Mouse (Mus musculus) forebrain, embryonic 15.5 days (tissue): ENCODE measurements at regions not wholly inside any gene's neighbourhood (a gene's known extent, or its start where the extent isn't known, plus 50 kb on each side); places are given as distances from the start of the nearest gene placed in this dataset.

ENCODE experiments used
- ATAC-seq: fragments of 200-750 bp; cut with Nextera tagmentation; replicated peaks from 2 replicates; pipeline ENCODE4 v1.8.0; 2017; ENCODE audit warnings: mild to moderate bottlenecking, moderate TSS enrichment, moderate library complexity
- H3K27ac ChIP-seq: fragments of 300-500 bp; sonication (generic); replicated peaks from 2 replicates; pipeline ENCODE4 v1.5.1; 2015; ENCODE audit warnings: mild to moderate bottlenecking, inconsistent platforms
- H3K27me3 ChIP-seq: fragments of 300-500 bp; sonication (generic); 2 replicates; pipeline ENCODE4 v1.6.1; 2015; ENCODE audit warnings: inconsistent platforms
- H3K36me3 ChIP-seq: fragments of 300-500 bp; sonication (generic); 2 replicates; pipeline ENCODE4 v1.6.1; 2015; ENCODE audit warnings: mild to moderate bottlenecking, inconsistent platforms
- H3K4me1 ChIP-seq: fragments of 300-500 bp; sonication (generic); 2 replicates; pipeline ENCODE4 v1.6.1; 2015; ENCODE audit warnings: inconsistent platforms
- H3K4me2 ChIP-seq: fragments of 300-500 bp; sonication (generic); replicated peaks from 2 replicates; pipeline ENCODE4 v1.6.1; 2015; ENCODE audit warnings: mild to moderate bottlenecking, inconsistent platforms
- H3K4me3 ChIP-seq: fragments of 300-500 bp; sonication (generic); 2 replicates; pipeline ENCODE4 v1.5.1; 2015; ENCODE audit warnings: mild to moderate bottlenecking, inconsistent platforms
- H3K9ac ChIP-seq: fragments of 300-500 bp; sonication (generic); replicated peaks from 2 replicates; pipeline ENCODE4 v1.6.1; 2015; ENCODE audit warnings: mild to moderate bottlenecking, inconsistent platforms
- H3K9me3 ChIP-seq: fragments of 300-500 bp; sonication (generic); 2 replicates; pipeline ENCODE4 v1.6.1; 2016; ENCODE audit warnings: inconsistent platforms
- WGBS: fragments of 180-500 bp; shearing (Covaris S2); methylation state at CpG from one replicate; pipeline ENCODE4 v1.1.7; 2015; ENCODE audit warnings: mixed read lengths; 5-methylcytosine and 5-hydroxymethylcytosine counted together

DNA sequence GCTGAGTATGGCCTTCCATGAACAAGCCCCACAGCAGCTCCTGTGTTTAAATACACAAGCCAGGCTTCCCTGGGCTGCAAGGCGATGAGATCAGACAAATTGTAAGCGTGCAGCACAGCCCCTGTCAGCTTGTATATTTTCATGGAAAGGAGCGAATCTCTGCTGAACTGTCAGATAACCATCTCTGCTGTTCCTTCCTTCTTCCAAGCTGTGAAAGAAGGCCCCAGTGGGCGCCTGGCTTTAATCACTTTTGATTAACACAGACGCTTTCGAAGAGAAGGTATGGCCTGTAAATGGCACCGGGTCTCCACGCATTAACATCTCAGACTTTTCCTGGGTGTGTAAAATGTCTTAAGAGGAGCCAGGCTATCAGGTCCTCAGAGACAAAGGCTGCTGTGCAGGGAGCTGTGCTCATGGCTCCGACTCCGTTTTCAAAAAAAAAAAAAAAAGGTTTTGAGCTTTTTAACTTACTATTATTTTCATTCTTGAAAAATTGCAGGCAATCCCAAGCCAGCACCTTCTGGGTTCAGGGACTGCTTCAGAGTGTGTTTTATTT, 131.9 kb upstream of the Tmem72 start:
- Histone ChIP-seq H3K4me3 (no peak overlapping the region), H3K36me3 (no peaks in the 10 kb centered on the region), H3K27ac (no peak overlapping the region), H3K9me3 (no peaks in the 10 kb centered on the region), H3K9ac (no peak overlapping the region), H3K27me3 (no peaks in the 10 kb centered on the region), H3K4me2 (no peak overlapping the region), H3K4me1 (no peaks in the 10 kb centered on the region)
- WGBS = 83% methylated on average over 10 of the region's 10 CpGs
- no peak for ATAC-seq

- H3K9me3 ChIP-seq = no peaks in the 10 kb centered on the region
- no peak overlapping the region for H3K4me3 ChIP-seq
- H3K4me2 ChIP-seq = no peak overlapping the region
- no peak for ATAC-seq
- 60% methylated on average over 6 of the region's 6 CpGs for WGBS
- H3K27ac ChIP-seq = no peak overlapping the region
- H3K36me3 ChIP-seq = no peaks in the 10 kb centered on the region
- H3K9ac ChIP-seq = no peak overlapping the region
- H3K27me3 ChIP-seq = no peaks in the 10 kb centered on the region
- H3K4me1 ChIP-seq = no peaks in the 10 kb centered on the region
Observed at GRCm38 (mm10) chr6:116854029-116854428, 137.3 kb upstream of the Tmem72 start.

GRCm38 (mm10) chr6:116856093-116856492, 139.4 kb upstream of the Tmem72 start:
- 86% methylated on average over 2 of the region's 2 CpGs for WGBS
- no peak overlapping the region for H3K4me3 ChIP-seq
- no peak overlapping the region for H3K27ac ChIP-seq
- no peak overlapping the region for H3K4me2 ChIP-seq
- no peaks in the 10 kb centered on the region for H3K36me3 ChIP-seq
- no peak for ATAC-seq
- no peaks in the 10 kb centered on the region for H3K9me3 ChIP-seq
- no peak overlapping the region for H3K9ac ChIP-seq
- H3K4me1 ChIP-seq = no peaks in the 10 kb centered on the region
- H3K27me3 ChIP-seq = no peaks in the 10 kb centered on the region

GRCm38 (mm10) chr6:116856917-116857491, 140.3 kb upstream of the Tmem72 start:
- Histone ChIP-seq H3K9ac (no peak overlapping the region), H3K27me3 (no peaks in the 10 kb centered on the region), H3K27ac (no peak overlapping the region), H3K4me3 (no peak overlapping the region), H3K4me1 (no peaks in the 10 kb centered on the region), H3K4me2 (no peak overlapping the region), H3K9me3 (no peaks in the 10 kb centered on the region), H3K36me3 (no peaks in the 10 kb centered on the region)
- no peak for ATAC-seq
- 92% methylated on average over 1 of the region's 1 CpGs for WGBS

DNA sequence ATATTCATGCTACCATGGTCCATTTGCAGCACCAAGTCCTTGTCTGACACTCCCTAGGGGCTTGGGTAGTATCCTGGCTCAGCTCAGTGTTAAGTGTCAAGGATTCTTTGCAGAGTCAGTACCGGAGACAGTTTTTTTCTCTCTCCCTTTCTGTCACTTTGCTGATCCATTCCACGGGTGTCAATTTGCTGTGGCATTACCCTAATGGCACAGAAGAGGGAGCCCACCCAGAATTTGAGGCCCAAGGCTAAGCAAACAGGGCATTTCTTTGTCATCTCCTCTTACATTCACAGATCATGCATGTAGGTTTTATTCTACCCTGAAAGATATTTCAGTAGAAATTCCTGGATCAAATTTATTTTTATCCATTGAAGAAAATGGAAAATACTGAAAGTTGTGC, 146.4 kb upstream of the Tmem72 start:
- no peaks in the 10 kb centered on the region for H3K27me3 ChIP-seq
- no peak overlapping the region for H3K4me3 ChIP-seq
- 47% methylated on average over 2 of the region's 2 CpGs for WGBS
- H3K4me1 ChIP-seq = no peaks in the 10 kb centered on the region
- H3K4me2 ChIP-seq = no peak overlapping the region
- no peaks in the 10 kb centered on the region for H3K36me3 ChIP-seq
- no peaks in the 10 kb centered on the region for H3K9me3 ChIP-seq
- H3K9ac ChIP-seq = no peak overlapping the region
- ATAC-seq = no peak
- no peak overlapping the region for H3K27ac ChIP-seq

- Histone ChIP-seq H3K4me1 (no peaks in the 10 kb centered on the region), H3K4me2 (no peak overlapping the region), H3K4me3 (no peak overlapping the region), H3K27ac (no peak overlapping the region), H3K9ac (no peak overlapping the region), H3K27me3 (no peaks in the 10 kb centered on the region), H3K36me3 (no peaks in the 10 kb centered on the region), H3K9me3 (no peaks in the 10 kb centered on the region)
- WGBS = 86% methylated on average over 2 of the region's 2 CpGs
- no peak for ATAC-seq
Observed at GRCm38 (mm10) chr6:116863626-116864025, 146.9 kb upstream of the Tmem72 start.

- Histone ChIP-seq H3K36me3 (no peaks in the 10 kb centered on the region), H3K27me3 (no peaks in the 10 kb centered on the region), H3K9ac (no peak overlapping the region), H3K9me3 (no peaks in the 10 kb centered on the region), H3K4me1 (peaks cover 17% of the 10 kb centered on the region), H3K4me3 (no peak overlapping the region), H3K27ac (no peak overlapping the region), H3K4me2 (no peak overlapping the region)
- ATAC-seq = no peak
- WGBS = 68% methylated on average over 8 of the region's 8 CpGs
Observed at GRCm38 (mm10) chr6:116893299-116893698, 176.6 kb upstream of the Tmem72 start.

DNA sequence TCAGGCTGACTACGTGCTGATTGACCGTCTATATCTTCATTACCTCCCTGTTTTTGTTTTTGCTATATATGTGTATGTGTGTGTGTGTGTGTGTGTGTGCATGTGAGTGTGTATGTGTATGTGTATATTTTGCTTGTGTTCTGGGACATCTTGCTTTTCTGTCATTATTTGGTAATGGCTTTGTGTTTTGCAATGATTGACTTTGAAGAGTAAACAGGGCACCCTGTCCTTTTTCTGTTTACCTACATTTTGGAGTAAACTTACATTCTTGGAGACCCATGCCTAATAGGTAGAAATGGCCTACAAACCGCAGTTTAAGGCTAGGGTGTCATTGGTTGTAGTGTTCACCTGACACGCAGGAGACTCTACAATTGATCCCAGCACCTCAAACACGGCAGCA, 177.5 kb upstream of the Tmem72 start:
- ATAC-seq = no peak
- H3K4me3 ChIP-seq = no peak overlapping the region
- H3K27ac ChIP-seq = no peak overlapping the region
- no peaks in the 10 kb centered on the region for H3K27me3 ChIP-seq
- H3K36me3 ChIP-seq = no peaks in the 10 kb centered on the region
- H3K4me2 ChIP-seq = no peak overlapping the region
- WGBS = 86% methylated on average over 5 of the region's 5 CpGs
- no peaks in the 10 kb centered on the region for H3K9me3 ChIP-seq
- peaks cover 17% of the 10 kb centered on the region for H3K4me1 ChIP-seq
- no peak overlapping the region for H3K9ac ChIP-seq

- Histone ChIP-seq H3K36me3 (no peaks in the 10 kb centered on the region), H3K4me2 (no peak overlapping the region), H3K27me3 (no peaks in the 10 kb centered on the region), H3K4me1 (peaks cover 17% of the 10 kb centered on the region), H3K27ac (peak overlapping the region; percentile 45), H3K9me3 (no peaks in the 10 kb centered on the region), H3K4me3 (no peak overlapping the region), H3K9ac (no peak overlapping the region)
- 24% methylated on average over 5 of the region's 5 CpGs for WGBS
- peak; percentile 91 for ATAC-seq
Observed at GRCm38 (mm10) chr6:116895114-116895513, 178.4 kb upstream of the Tmem72 start.

DNA sequence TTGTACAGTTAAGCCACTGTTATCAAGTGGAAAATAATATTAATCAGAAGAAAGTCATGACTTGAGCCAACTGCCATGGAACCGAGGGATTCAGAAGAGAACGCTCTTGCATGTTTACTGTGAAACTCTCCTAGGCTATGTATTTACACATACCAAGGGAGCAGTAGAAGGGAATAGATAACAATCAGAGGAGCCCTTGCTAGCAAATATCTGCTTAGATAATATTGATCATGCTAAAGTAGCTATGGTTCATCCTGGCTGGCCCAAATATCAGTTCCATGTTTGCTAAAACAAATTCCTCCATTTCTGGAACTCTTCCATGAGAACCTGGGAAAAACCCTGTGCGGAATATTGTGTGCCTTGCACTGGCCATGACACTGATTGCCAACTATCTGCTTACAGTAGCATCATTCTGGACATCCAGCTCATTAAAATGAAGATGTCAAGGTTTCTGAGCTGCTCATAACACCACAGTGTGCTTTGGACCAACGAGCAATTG, 179.5 kb upstream of the Tmem72 start:
- Histone ChIP-seq H3K27ac (no peak overlapping the region), H3K4me3 (no peak overlapping the region), H3K4me1 (peaks cover 17% of the 10 kb centered on the region), H3K9ac (no peak overlapping the region), H3K36me3 (no peaks in the 10 kb centered on the region), H3K27me3 (no peaks in the 10 kb centered on the region), H3K4me2 (no peak overlapping the region), H3K9me3 (no peaks in the 10 kb centered on the region)
- ATAC-seq = no peak
- 79% methylated on average over 4 of the region's 4 CpGs for WGBS

- Histone ChIP-seq H3K36me3 (no peaks in the 10 kb centered on the region), H3K9ac (no peak overlapping the region), H3K27me3 (no peaks in the 10 kb centered on the region), H3K27ac (no peak overlapping the region), H3K4me2 (no peak overlapping the region), H3K4me1 (no peaks in the 10 kb centered on the region), H3K4me3 (no peak overlapping the region), H3K9me3 (no peaks in the 10 kb centered on the region)
- no peak for ATAC-seq
- WGBS = 32% methylated on average over 1 of the region's 1 CpGs
Observed at GRCm38 (mm10) chr6:116901816-116902215, 185.1 kb upstream of the Tmem72 start.

DNA sequence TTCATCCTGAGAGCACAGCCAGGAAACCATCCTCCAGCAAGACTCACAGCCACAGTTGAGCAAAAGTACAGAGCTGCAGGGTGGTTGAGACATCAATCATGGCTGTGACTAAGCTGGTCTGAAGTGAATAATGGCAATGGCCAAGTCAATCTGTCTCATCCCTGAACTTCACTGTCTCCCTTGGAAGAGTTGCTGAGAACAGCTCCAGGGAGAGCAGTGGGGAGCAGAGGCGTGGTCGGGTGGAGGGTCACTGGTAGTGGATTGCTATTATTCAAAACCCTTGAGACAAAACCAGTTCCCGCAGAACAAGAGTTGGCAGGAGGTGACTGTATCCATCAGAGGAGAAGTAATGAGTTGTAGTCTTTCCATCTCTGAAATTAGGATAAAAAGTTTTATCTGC, 185.7 kb upstream of the Tmem72 start:
- ATAC-seq = no peak
- WGBS = 57% methylated on average over 3 of the region's 3 CpGs
- no peak overlapping the region for H3K27ac ChIP-seq
- no peak overlapping the region for H3K4me2 ChIP-seq
- no peaks in the 10 kb centered on the region for H3K36me3 ChIP-seq
- H3K4me1 ChIP-seq = no peaks in the 10 kb centered on the region
- no peaks in the 10 kb centered on the region for H3K27me3 ChIP-seq
- H3K9me3 ChIP-seq = no peaks in the 10 kb centered on the region
- H3K9ac ChIP-seq = no peak overlapping the region
- no peak overlapping the region for H3K4me3 ChIP-seq
